Mouse (Mus musculus): Measurements from ENCODE around the gene Marcksl1.

DNA sequence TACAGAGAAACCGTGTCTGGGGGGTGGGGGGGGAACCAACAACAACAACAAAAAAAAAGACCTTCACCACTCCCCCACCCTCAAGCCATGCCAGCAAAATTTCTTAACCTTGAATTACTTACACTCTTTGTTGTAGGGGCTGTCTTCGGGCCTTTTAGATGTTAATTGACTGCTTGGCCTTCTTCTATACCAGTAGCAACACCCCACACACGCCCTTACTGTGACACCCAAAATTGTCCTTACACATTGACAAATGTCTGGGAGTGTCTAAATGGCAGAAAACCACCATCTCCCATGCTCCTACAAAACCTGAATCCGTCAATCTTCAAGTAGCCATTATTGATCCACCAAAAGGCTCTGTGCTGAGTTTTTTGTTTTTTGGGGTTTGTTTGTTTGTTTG, 30.7 kb downstream of the Marcksl1 start:
- TF ChIP-seq POLR2A (IDR thresholded peaks at IDR 0.05; ENCODE audit: low read depth, low read length) (no peak), CTCF (conservative IDR thresholded peaks at IDR 0.05; ENCODE audit: insufficient read depth, insufficient read length, low read depth, low read length) (no peak)
